Mouse (Mus musculus) neural tube, embryonic 12.5 days (tissue): ENCODE data around the gene Lipm. TPM values are rescaled to one million over a fixed set of nuclear protein-coding genes. Genes with fewer than 3 reads are reported as not detected.

Experiments used
- ATAC-seq: fragments of 200-750 bp; cut with Nextera tagmentation; 2 replicates; pipeline ENCODE4 v1.8.0; 2017; ENCODE audit warnings: low read depth, mild to moderate bottlenecking, moderate TSS enrichment, moderate library complexity; ENCODE audit not compliant: low FRiP score
- H3K27ac ChIP-seq: fragments of 300-500 bp; sonication (generic); 2 replicates; pipeline ENCODE4 v1.5.1; 2016
- H3K27me3 ChIP-seq: fragments of 300-500 bp; sonication (generic); replicated peaks from 2 replicates; pipeline ENCODE4 v1.6.1; 2016; ENCODE audit warnings: mild to moderate bottlenecking
- H3K36me3 ChIP-seq: fragments of 300-500 bp; sonication (generic); 2 replicates; pipeline ENCODE4 v1.6.1; 2016; ENCODE audit warnings: mild to moderate bottlenecking
- H3K4me1 ChIP-seq: fragments of 300-500 bp; sonication (generic); 2 replicates; pipeline ENCODE4 v1.6.1; 2016
- H3K4me2 ChIP-seq: fragments of 300-500 bp; sonication (generic); replicated peaks from 2 replicates; pipeline ENCODE4 v1.6.1; 2016; ENCODE audit warnings: mild to moderate bottlenecking
- H3K4me3 ChIP-seq: fragments of 300-500 bp; sonication (generic); 2 replicates; pipeline ENCODE4 v1.5.1; 2016
- H3K9ac ChIP-seq: fragments of 300-500 bp; sonication (generic); 2 replicates; pipeline ENCODE4 v1.6.1; 2016; ENCODE audit warnings: mild to moderate bottlenecking
- H3K9me3 ChIP-seq: fragments of 300-500 bp; sonication (generic); 2 replicates; pipeline ENCODE4 v1.6.1; 2016; ENCODE audit warnings: mild to moderate bottlenecking
- WGBS: fragments of 180-500 bp; shearing (Covaris S2); methylation state at CpG from one replicate; pipeline ENCODE4 v1.1.7; 2016; 5-methylcytosine and 5-hydroxymethylcytosine counted together
- polyA plus RNA-seq: library from polyadenylated mRNA; unstranded; fragments of >200 nt; fragmentation: Nextera tagmentation; extraction: Ambion mirVana; gene quantifications from 2 replicates; pipeline ENCODE4 v1.2.1, GENCODE M21; 2016

Gene Lipm
- polyA plus RNA-seq, result not detected in 2 replicates

GRCm38 (mm10) chr19:34100633-34101032, at the start of gene Lipm:
Gene Lipm, plus strand, starts transcription at chr19:34100933.
- 87% methylated on average over 4 of the region's 4 CpGs for WGBS
- Histone ChIP-seq H3K9ac (no peak within 1 kb of the TSS), H3K4me2 (no peak within 1 kb of the TSS), H3K27ac (no peak within 1 kb of the TSS), H3K4me1 (no peaks in the 10 kb centered on the region), H3K27me3 (no peaks in the 10 kb centered on the region), H3K9me3 (no peaks in the 10 kb centered on the region), H3K36me3 (no peaks in the 10 kb centered on the region), H3K4me3 (no peak within 1 kb of the TSS)
- ATAC-seq, result no peak

DNA sequence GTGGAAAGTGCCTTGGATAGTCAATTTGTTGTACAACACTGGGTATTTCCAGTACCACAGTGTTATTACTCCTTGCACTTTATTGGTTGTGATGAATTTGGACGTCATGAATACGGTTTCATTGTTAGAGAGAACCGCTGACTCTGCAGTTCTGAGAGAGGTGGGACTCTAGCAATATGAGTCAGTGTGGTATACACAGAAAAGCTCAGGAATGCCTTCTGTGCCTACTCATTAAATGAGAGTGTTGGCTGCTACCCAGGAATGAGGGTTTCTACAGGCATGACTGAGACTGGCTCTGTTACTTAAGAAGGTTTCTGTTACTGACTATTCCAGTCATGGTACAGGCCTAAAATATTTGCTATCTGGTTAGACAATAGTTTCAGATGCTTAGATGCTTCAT, 49.2 kb upstream of the Lipm start:
- Histone ChIP-seq H3K4me3 (no peak overlapping the region), H3K4me2 (no peak overlapping the region), H3K9ac (no peak overlapping the region), H3K27ac (no peak overlapping the region), H3K36me3 (no peaks in the 10 kb centered on the region), H3K9me3 (no peaks in the 10 kb centered on the region), H3K27me3 (no peaks in the 10 kb centered on the region), H3K4me1 (no peaks in the 10 kb centered on the region)
- ATAC-seq, result no peak
- whole genome bisulfite sequencing, result 81% methylated on average over 3 of the region's 3 CpGs

- Histone ChIP-seq H3K4me1 (no peaks in the 10 kb centered on the region), H3K27ac (no peak overlapping the region), H3K4me2 (no peak overlapping the region), H3K9ac (no peak overlapping the region), H3K36me3 (no peaks in the 10 kb centered on the region), H3K27me3 (no peaks in the 10 kb centered on the region), H3K9me3 (no peaks in the 10 kb centered on the region), H3K4me3 (no peak overlapping the region)
- ATAC-seq, result no peak
- WGBS, result 56% methylated on average over 1 of the region's 1 CpGs
Observed at GRCm38 (mm10) chr19:34063547-34063946, 37.2 kb upstream of the Lipm start.

DNA sequence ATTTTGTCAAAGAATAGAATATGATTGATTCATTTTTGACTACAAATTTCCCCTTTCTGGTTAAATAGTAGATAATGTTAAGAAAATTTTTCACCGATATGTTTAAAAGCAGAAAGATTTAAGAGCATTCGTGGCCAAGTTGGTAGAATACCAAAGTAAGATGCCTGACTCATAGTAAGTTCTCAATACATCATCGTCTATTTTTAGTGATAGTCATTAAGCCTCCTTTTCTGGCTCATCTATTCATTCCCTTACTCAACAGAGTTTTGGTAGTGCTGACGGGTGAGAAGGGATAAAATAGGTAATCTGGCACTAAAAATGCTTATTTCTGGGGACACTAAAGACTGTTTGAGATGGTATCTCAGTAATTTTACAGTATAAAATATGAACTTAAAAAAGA, 36.7 kb upstream of the Lipm start:
- Histone ChIP-seq H3K4me1 (no peaks in the 10 kb centered on the region), H3K36me3 (no peaks in the 10 kb centered on the region), H3K27me3 (no peaks in the 10 kb centered on the region), H3K4me2 (no peak overlapping the region), H3K9me3 (no peaks in the 10 kb centered on the region), H3K4me3 (no peak overlapping the region), H3K27ac (no peak overlapping the region), H3K9ac (no peak overlapping the region)
- no peak for ATAC-seq
- 86% methylated on average over 4 of the region's 4 CpGs for WGBS

- Histone ChIP-seq H3K27me3 (no peaks in the 10 kb centered on the region), H3K36me3 (no peaks in the 10 kb centered on the region), H3K9ac (no peak within 1 kb of the TSS), H3K27ac (no peak within 1 kb of the TSS), H3K4me2 (no peak within 1 kb of the TSS), H3K4me3 (no peak within 1 kb of the TSS), H3K4me1 (no peaks in the 10 kb centered on the region), H3K9me3 (no peaks in the 10 kb centered on the region)
- ATAC-seq, result no peak
- WGBS, result 91% methylated on average over 9 of the region's 9 CpGs
Observed at GRCm38 (mm10) chr19:34066779-34067472, 33.8 kb upstream of the Lipm start, which contains the start of gene Lipn. Gene Lipn, plus strand, starts transcription at chr19:34067358.

DNA sequence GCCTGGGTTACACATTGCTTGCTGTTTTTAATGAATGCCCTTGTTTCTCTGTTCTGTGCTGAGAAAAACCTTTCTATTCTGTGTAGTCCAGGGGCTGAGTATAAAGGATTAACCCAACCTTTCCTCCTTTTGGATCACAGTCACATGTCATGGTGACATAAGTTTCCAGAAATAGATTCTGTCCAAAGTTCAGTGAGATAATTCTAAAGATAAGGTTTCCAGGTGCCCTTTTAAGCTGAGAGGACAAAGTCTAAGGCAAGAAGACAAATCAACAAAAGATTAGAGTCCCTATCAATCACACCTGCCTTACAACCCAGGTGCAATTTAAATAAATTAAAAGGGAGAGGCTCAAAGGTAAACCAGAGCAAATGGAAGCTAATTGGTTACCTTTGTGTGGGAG, 26.5 kb upstream of the Lipm start:
- Histone ChIP-seq H3K4me3 (no peak overlapping the region), H3K4me1 (no peaks in the 10 kb centered on the region), H3K4me2 (no peak overlapping the region), H3K9me3 (no peaks in the 10 kb centered on the region), H3K27me3 (no peaks in the 10 kb centered on the region), H3K9ac (no peak overlapping the region), H3K36me3 (no peaks in the 10 kb centered on the region), H3K27ac (no peak overlapping the region)
- no peak for ATAC-seq

DNA sequence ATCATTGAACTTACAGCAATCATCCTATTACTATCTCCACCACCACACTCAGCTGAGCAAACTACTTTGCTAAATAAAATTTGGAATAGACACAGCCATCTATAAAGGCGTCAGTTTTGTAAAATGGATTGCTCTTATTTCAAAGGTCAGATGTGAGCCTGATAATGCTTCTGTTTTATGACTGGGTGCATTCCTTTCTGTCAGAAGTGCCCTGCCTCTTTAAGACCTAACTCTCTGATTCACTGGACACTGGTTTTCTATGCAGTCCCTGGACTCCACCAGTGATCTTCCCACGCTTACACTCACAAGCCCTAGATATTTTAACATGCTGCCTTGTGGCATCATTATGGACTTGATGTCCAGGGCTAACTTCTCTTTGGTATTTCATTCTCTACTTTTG, 22.6 kb upstream of the Lipm start:
- no peaks in the 10 kb centered on the region for H3K27me3 ChIP-seq
- H3K4me3 ChIP-seq, result no peak overlapping the region
- no peak overlapping the region for H3K27ac ChIP-seq
- no peaks in the 10 kb centered on the region for H3K36me3 ChIP-seq
- no peak overlapping the region for H3K9ac ChIP-seq
- 73% methylated on average over 2 of the region's 2 CpGs for WGBS
- ATAC-seq, result no peak
- no peaks in the 10 kb centered on the region for H3K4me1 ChIP-seq
- H3K4me2 ChIP-seq, result no peak overlapping the region
- H3K9me3 ChIP-seq, result no peaks in the 10 kb centered on the region

DNA sequence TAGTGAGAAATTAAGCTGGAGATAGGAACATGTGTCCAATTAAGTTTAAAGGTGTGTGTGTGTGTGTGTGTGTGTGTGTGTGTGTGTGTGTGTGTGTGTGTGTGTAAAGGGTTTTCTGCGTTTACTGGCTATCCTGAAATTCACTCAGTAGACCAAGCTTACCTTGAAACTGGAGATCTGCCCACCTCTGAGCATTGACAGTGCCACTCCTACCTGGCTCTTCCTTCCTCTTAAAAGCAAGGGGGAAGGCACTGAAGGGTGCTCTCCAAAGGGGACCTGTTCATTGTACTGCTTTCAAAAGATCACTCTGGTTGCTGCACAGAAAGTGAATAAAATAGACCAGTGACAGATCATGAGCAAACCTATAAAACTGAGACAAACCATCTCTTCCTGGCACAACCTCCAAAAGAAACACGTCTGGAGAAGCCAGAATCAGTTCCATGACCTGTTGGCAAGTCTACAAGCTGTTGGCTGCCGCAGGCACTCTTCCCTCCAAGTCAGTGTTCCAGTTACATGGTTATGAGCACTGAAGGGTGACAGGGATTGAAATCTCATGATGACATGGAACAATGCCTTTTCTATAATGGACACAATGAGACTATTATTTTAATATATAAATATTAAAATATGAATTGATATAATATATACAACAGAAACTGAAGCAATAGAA, 11.6 kb upstream of the Lipm start:
- H3K4me3 ChIP-seq, result no peak overlapping the region
- H3K9me3 ChIP-seq, result no peaks in the 10 kb centered on the region
- H3K9ac ChIP-seq, result no peak overlapping the region
- no peaks in the 10 kb centered on the region for H3K36me3 ChIP-seq
- H3K4me1 ChIP-seq, result no peaks in the 10 kb centered on the region
- no peak overlapping the region for H3K27ac ChIP-seq
- no peaks in the 10 kb centered on the region for H3K27me3 ChIP-seq
- 84% methylated on average over 3 of the region's 3 CpGs for WGBS
- H3K4me2 ChIP-seq, result no peak overlapping the region
- no peak for ATAC-seq

DNA sequence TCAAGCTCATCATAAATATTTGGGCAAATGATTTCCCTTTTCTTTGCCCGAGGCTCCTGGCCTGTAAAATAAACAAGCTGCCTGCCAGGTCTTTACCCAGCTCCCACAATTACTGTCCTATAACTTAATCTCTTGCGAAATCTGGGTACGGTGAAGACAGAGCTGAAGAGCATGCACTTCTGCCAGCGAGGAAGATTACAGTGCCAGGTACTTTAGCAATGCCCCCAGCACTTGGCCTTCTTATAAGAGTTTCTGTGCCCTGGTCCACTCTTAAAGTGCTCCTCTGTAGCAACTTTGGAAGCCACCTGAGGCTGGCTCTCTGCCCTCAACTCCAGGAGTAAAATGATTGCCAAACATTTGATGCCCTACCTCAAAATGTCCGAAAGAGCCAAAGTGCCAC, 5.4 kb upstream of the Lipm start:
- H3K4me3 ChIP-seq, result no peak overlapping the region
- no peak overlapping the region for H3K9ac ChIP-seq
- no peak overlapping the region for H3K27ac ChIP-seq
- H3K27me3 ChIP-seq, result no peaks in the 10 kb centered on the region
- H3K4me2 ChIP-seq, result no peak overlapping the region
- no peaks in the 10 kb centered on the region for H3K9me3 ChIP-seq
- no peaks in the 10 kb centered on the region for H3K36me3 ChIP-seq
- no peaks in the 10 kb centered on the region for H3K4me1 ChIP-seq
- no peak for ATAC-seq
- WGBS, result 85% methylated on average over 5 of the region's 5 CpGs

GRCm38 (mm10) chr19:34096228-34096627, 4.5 kb upstream of the Lipm start:
- Histone ChIP-seq H3K27me3 (no peaks in the 10 kb centered on the region), H3K9me3 (no peaks in the 10 kb centered on the region), H3K4me3 (no peak overlapping the region), H3K4me1 (no peaks in the 10 kb centered on the region), H3K36me3 (no peaks in the 10 kb centered on the region), H3K9ac (no peak overlapping the region), H3K27ac (no peak overlapping the region), H3K4me2 (no peak overlapping the region)
- ATAC-seq, result no peak
- 78% methylated on average over 1 of the region's 1 CpGs for WGBS

DNA sequence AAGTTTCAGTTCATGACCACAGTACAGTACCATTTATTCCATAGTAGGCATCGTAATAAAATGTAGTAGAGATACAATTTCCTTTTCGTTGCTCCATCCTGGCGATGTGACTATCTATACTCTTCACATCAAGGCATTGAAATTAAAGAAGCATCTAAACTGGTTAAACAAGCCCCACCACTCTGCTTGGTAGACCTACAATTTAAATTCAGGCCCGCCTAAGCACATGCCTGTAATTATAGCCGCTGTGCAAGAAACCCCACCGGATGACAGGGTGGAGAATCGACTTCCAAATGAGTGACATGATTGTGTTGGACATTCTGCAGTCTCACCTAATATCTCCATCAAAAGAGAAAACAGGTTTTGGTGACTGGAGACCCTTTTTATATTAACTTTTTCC, 1.2 kb downstream of the Lipm start:
- H3K27ac ChIP-seq, result no peak overlapping the region
- no peak overlapping the region for H3K4me3 ChIP-seq
- no peaks in the 10 kb centered on the region for H3K27me3 ChIP-seq
- no peak overlapping the region for H3K9ac ChIP-seq
- 91% methylated on average over 7 of the region's 7 CpGs for WGBS
- H3K36me3 ChIP-seq, result no peaks in the 10 kb centered on the region
- H3K4me1 ChIP-seq, result no peaks in the 10 kb centered on the region
- H3K9me3 ChIP-seq, result no peaks in the 10 kb centered on the region
- H3K4me2 ChIP-seq, result no peak overlapping the region
- ATAC-seq, result no peak

DNA sequence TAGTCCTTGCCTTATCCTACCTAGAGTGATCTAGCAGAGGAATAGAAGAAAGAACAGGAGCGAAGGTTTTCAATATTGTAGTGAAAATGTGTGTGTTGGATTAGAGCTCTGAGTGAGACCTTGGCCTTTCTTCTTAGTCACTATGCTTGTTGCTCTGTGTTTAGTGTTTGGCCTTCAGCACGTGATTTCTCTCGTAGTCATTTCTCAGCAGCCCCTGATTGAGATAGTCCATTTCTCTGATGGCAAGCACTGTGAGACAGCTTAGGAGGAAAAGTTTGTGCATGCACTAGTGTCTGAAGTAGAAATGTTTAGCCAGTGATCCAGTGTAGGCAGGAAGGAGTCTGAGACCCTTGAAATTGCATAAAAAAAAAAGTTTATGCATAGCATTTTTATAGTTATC, 4.1 kb downstream of the Lipm start:
- H3K27ac ChIP-seq, result no peak overlapping the region
- no peaks in the 10 kb centered on the region for H3K36me3 ChIP-seq
- no peak overlapping the region for H3K4me2 ChIP-seq
- no peak overlapping the region for H3K4me3 ChIP-seq
- no peaks in the 10 kb centered on the region for H3K9me3 ChIP-seq
- no peak for ATAC-seq
- H3K4me1 ChIP-seq, result no peaks in the 10 kb centered on the region
- 91% methylated on average over 3 of the region's 3 CpGs for WGBS
- no peak overlapping the region for H3K9ac ChIP-seq
- H3K27me3 ChIP-seq, result no peaks in the 10 kb centered on the region

- no peak overlapping the region for H3K9ac ChIP-seq
- no peak overlapping the region for H3K27ac ChIP-seq
- WGBS, result 82% methylated on average over 1 of the region's 1 CpGs
- no peaks in the 10 kb centered on the region for H3K4me1 ChIP-seq
- H3K4me2 ChIP-seq, result no peak overlapping the region
- H3K36me3 ChIP-seq, result no peaks in the 10 kb centered on the region
- ATAC-seq, result no peak
- H3K4me3 ChIP-seq, result no peak overlapping the region
- no peaks in the 10 kb centered on the region for H3K9me3 ChIP-seq
- H3K27me3 ChIP-seq, result no peaks in the 10 kb centered on the region
Observed at GRCm38 (mm10) chr19:34119102-34119501, 18.4 kb downstream of the Lipm start.
